Mouse (Mus musculus): ENCODE data around the gene Zbtb8a.
"Not testable (repeated sequence)": the region's sequence is repeated elsewhere in the genome, so short reads cannot be mapped to it uniquely, and the experiment has no call there.

Gene Zbtb8a

GRCm38 (mm10) chr4:129376961-129377545, 863 bp downstream of the Zbtb8a start:
- peak; percentile 40 to 45 for DNase-seq

DNA sequence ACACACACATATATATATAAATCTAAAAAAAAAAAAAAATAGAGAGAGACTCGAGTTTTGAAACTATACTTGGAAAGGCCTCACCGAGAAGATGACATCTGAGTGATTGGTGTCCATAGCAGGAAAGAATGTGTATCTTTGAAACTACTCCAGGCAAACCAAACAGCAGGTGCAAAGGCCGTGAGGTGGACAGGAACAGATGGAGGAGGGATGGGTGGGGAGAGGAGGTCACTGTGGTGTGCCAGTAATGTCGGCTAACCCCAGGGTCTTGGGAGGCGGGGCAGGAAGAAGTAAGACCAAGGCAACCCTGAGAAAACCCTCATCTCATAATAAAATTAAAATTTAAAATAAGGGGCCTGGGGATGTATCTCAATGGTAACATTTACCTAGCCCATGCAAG, 2.1 kb downstream of the Zbtb8a start:
- DNase-seq = no peak

- no peak for DNase-seq
Measured at GRCm38 (mm10) chr4:129375000-129375399, 2.9 kb downstream of the Zbtb8a start.

DNA sequence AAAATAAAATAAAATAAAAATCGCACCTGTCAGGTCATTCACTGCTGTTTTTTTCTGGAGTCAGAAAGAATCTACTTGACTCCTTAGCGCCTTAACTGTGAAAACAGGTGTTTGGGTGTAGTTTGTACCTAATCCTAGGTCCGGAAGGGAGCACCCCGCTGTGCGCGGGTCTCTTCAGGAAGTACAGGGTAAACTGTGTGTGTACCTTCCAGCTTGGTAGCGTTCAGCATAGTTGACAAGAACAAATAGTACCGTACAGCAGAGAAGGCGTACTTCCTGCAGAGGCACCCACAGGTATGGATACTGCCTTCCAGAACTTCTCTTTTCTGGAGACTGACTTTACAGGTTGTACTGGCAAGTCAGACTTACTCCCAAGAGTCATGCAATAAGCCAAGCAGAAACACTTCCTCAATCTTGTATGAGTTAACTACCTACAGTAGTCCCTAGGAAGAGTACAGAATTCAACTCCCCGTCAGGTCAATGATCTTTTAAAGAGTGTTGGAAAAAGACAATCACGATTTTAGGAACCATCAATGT, 3.6 kb downstream of the Zbtb8a start:
- DNase-seq = no peak

DNA sequence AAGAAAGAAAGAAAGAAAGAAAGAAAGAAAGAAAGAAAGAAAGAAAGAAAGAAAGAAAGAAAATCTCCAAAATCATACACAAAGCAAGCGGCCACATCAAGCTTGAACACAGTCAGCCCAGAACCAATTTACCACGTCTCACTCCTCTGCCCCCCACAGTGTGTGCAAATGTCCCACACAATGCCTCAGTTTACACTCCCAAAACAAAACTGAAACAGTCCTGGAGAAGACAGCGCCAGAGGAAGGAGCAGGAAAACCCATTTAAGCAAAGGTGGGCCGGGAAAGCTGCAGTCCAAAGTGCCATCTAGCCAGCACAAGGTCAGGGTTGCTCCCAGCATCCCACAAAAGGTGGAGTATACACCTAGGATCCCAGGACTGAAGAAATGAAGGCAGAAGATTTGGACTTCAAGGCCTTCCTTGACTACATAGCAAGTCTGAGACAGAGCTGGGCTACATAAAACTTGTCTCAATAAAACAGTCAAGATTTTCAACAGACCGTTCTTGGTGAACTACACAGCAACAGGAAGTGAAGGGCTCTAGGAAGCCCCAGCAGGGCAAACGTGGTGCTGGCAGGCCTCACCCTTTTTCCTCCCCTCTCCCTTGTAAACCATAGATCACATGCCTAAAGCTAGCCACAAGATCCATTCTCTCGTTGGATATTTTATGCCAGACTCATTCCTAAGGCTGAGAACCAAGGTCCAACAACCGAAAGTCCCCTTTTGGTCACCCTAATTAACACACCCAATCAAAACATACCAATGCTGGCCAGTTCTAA, 4.5 kb downstream of the Zbtb8a start:
- no peak for DNase-seq

- no peak for DNase-seq
Measured at GRCm38 (mm10) chr4:129371391-129371790, 6.5 kb downstream of the Zbtb8a start.

DNA sequence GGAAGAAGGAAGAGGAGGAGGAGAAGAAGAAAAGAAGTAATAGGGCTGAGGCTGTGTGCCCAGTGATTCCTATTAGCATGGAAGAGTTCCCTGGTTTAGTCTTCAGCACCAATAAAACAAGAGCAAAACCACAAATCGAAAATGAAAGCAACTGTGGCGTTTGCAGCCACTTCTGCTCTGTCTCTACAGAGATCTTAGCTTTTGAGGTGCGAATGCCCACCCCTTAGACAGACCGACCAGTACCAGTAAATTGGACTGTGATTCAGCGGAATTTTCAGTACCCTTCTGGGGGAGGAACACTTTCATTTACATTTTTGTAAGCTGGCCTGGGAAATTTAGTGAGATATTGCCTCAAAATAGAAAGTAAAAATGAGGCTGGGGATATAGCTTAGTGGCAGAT, 12.7 kb downstream of the Zbtb8a start:
- DNase-seq = no peak

DNA sequence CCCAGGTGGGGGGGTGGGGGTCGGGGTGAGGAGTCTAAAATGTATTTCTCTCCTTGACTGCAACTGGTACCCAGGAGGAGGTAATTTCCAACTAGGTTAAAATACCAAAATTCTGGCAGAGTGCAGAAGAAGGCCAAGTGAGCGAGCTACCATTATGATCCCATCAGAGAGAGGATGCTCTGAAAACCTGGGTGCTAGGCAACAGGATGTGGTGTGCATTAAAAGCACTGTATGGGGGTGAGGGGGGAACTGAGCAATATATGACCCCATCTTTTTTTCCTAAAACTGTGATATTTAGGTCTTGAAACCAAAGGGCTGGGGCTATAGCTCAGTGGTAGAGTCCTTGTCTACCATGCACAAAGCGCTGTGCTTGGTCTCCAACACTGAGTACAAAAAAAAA, 13.5 kb downstream of the Zbtb8a start:
- no peak for DNase-seq

GRCm38 (mm10) chr4:129363463-129363862, 14.5 kb downstream of the Zbtb8a start:
- DNase-seq = no peak

GRCm38 (mm10) chr4:129362771-129363170, 15.1 kb downstream of the Zbtb8a start:
- DNase-seq = no peak

GRCm38 (mm10) chr4:129362238-129362637, 15.7 kb downstream of the Zbtb8a start:
- DNase-seq = not testable (repeated sequence)

GRCm38 (mm10) chr4:129357613-129358163, 20.2 kb downstream of the Zbtb8a start:
- DNase-seq = no peak

DNA sequence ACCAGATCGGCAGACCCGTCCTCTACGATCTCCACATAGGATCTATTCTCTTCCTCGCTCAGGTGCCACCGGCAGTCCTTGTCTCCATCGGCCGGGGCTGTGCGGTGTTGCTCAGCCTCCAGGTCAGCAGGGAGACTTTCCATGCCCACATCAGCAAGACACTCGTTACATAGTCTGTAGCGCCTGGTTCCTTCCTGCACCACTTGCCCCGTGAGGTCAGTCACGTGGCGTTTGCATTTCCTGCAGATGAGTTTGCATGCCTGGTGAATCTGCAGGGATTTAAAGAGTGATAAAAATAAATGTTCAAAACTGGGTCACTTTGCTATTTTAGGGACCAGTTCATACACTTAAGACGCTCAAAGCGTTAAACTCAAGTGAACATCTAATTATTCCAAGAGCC, 23.7 kb downstream of the Zbtb8a start:
- DNase-seq = peak; percentile 13 to 24

DNA sequence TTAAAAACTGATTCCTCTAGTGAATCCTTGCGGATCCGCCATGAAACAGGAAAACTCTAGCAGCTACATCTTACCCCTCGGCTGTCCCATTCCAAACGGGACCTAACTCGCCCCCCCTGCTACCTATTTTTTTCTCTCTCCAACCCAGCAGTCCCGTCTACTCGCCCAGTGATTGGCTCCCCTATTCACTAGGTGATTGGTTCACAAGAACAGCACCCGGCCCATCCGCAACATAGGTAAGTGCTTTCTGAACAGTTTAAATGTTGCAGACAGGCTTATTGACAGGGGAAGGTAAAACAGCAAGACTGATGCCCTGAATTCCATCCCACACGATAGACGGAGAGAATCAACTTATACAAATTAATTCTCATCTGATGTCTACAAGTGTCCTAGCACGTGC, 24.7 kb downstream of the Zbtb8a start:
- no peak for DNase-seq

- DNase-seq = no peak
Measured at GRCm38 (mm10) chr4:129351111-129351510, 26.8 kb downstream of the Zbtb8a start.

- peak; percentile 58 to 69 for DNase-seq
Measured at GRCm38 (mm10) chr4:129350644-129351043, 27.3 kb downstream of the Zbtb8a start.

DNA sequence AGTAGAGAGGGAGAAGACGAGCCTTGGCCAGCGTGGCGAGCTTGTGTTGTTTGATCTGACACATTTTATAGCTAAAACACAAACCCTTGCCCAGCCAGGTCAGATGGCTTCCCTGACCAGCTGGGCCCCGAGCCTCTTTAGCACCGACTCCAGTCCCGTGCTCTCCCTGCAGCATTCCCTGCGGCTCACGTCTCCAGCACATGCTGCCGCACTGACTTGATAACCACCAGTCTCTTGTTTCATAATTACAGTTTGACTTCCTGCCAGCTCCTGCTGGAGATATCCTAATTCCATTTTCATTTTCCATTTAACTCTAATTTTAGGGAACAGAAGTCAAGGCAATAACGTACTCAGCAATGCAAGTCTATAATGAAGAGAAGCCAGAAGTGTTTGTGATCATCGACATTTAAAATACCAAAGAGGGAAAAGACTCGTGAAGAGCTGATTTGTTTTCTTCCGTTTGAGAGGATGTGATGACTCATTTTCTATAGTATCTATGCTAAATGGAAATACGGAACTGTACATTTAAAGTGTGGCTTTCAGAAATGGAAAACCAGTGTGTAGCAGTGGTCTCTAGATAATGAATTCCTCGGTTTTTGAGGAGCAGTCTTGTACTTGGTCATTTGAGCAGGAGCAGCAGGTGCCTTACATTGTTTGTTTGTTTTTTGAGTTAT, 31.3 kb downstream of the Zbtb8a start:
- DNase-seq = no peak

DNA sequence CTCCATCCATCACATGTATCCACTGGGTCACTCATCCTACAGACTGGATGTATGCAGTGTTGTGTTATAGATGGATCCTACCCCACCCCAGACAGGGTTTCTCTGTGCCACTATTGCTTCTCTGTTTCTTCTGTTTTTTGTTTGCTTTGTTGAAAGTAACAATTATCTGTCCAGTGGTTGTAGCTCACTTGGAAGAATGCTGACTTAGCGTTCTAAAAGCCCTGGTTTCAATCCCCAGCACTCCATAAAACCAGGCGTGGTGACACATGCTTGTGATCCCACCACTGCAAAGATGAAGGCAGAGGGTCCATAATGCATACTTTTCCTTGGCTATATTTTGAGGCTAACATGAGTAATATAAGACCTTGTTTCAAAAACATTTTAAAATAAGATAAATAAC, 35.2 kb downstream of the Zbtb8a start:
- DNase-seq = no peak

DNA sequence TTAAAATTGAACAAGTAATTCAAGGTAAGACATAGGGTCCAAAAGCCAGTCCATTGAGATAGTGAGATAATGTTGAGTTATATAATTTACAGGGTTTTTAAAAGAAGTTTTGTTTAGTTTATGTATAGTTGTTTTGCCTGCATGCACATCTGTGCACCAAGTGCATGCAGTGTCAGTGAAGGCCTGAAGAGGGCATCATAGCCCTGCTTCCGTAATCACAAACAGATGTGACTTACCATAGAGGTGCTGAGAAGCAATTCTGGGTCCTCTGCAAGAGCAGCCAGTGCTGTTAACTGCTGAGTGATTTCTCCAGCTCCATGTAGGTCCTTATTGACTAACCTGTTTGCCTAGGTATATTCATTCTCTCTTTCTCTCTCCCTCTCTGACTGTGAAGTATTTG, 36.0 kb downstream of the Zbtb8a start:
- no peak for DNase-seq

GRCm38 (mm10) chr4:129339743-129340142, 38.2 kb downstream of the Zbtb8a start:
- no peak for DNase-seq

- no peak for DNase-seq
Measured at GRCm38 (mm10) chr4:129336291-129336690, 41.6 kb downstream of the Zbtb8a start.

GRCm38 (mm10) chr4:129335216-129336074, 42.5 kb downstream of the Zbtb8a start, which contains the start of the genes Rbbp4 and Zbtb8os:
TSS of gene Rbbp4 (minus strand) at chr4:129335370.
TSS of gene Zbtb8os (plus strand) at chr4:129335695.
- peak; percentile 97 to 99 for DNase-seq

Measured in thymus, postnatal 36 days (tissue).